Mouse (Mus musculus) G1E (cell line): ENCODE measurements around the gene Gm8122.
"Not testable (repeated sequence)": the region's sequence is repeated elsewhere in the genome, so short reads cannot be mapped to it uniquely, and the experiment has no call there.

Source experiments
- CTCF ChIP-seq: IDR thresholded peaks from 2 replicates; pipeline ENCODE4 v1.5.1; 2012; ENCODE audit warnings: low read depth, low read length, inconsistent platforms, mixed read lengths
- GATA1 ChIP-seq: IDR thresholded peaks from 2 replicates; pipeline ENCODE4 v1.6.1; 2012; ENCODE audit warnings: borderline replicate concordance, low read length, inconsistent platforms, mixed read lengths
- TAL1 ChIP-seq: conservative IDR thresholded peaks from 2 replicates; pipeline ENCODE4 v1.6.1; 2012; ENCODE audit warnings: low read depth, low read length, inconsistent platforms, mixed read lengths

GRCm38 (mm10) chr14:43256511-43256910, 21.4 kb upstream of the Gm8122 start:
- not testable (repeated sequence) for TF ChIP-seq CTCF, GATA1, TAL1
